Mouse (Mus musculus): ENCODE measurements around the gene Hsd17b6.

The Hsd17b6 gene

GRCm38 (mm10) chr10:128005479-128005878, 1.9 kb downstream of the Hsd17b6 start:
- no peak for DNase-seq (ENCODE audit: low spot score)

- DNase-seq (ENCODE audit: low spot score) = no peak
Measured at GRCm38 (mm10) chr10:128004918-128005317, 2.5 kb downstream of the Hsd17b6 start.

GRCm38 (mm10) chr10:128003281-128003801, 4.1 kb downstream of the Hsd17b6 start:
- DNase-seq (ENCODE audit: low spot score) = no peak

- no peak for DNase-seq (ENCODE audit: low spot score)
Measured at GRCm38 (mm10) chr10:127998260-127998659, 9.2 kb downstream of the Hsd17b6 start.

- DNase-seq (ENCODE audit: low spot score) = no peak
Measured at GRCm38 (mm10) chr10:127996690-127997089, 10.7 kb downstream of the Hsd17b6 start.

- DNase-seq (ENCODE audit: low spot score) = no peak
Measured at GRCm38 (mm10) chr10:127985601-127986000, 21.8 kb downstream of the Hsd17b6 start.

GRCm38 (mm10) chr10:127984650-127985049, 22.8 kb downstream of the Hsd17b6 start:
- DNase-seq (ENCODE audit: low spot score) = no peak

- DNase-seq (ENCODE audit: low spot score) = no peak
Measured at GRCm38 (mm10) chr10:127975503-127975902, 31.9 kb downstream of the Hsd17b6 start.

- no peak for DNase-seq (ENCODE audit: low spot score)
Measured at GRCm38 (mm10) chr10:127974062-127974461, 33.3 kb downstream of the Hsd17b6 start.

GRCm38 (mm10) chr10:127971135-127971534, 36.3 kb downstream of the Hsd17b6 start:
- no peak for DNase-seq (ENCODE audit: low spot score)

GRCm38 (mm10) chr10:127970359-127970831, 37.0 kb downstream of the Hsd17b6 start:
- DNase-seq (ENCODE audit: low spot score) = no peak

GRCm38 (mm10) chr10:127969820-127970219, 37.6 kb downstream of the Hsd17b6 start:
- DNase-seq (ENCODE audit: low spot score) = no peak

- DNase-seq (ENCODE audit: low spot score) = no peak
Measured at GRCm38 (mm10) chr10:127966506-127966905, 40.9 kb downstream of the Hsd17b6 start.

GRCm38 (mm10) chr10:127964004-127964403, 43.4 kb downstream of the Hsd17b6 start:
- no peak for DNase-seq (ENCODE audit: low spot score)

GRCm38 (mm10) chr10:127962451-127962850, 45.0 kb downstream of the Hsd17b6 start:
- DNase-seq (ENCODE audit: low spot score) = no peak

GRCm38 (mm10) chr10:127959161-127959679, 48.2 kb downstream of the Hsd17b6 start:
- DNase-seq (ENCODE audit: low spot score) = no peak

- peak; percentile 46 for DNase-seq (ENCODE audit: low spot score)
Measured at GRCm38 (mm10) chr10:127956168-127956816, 51.1 kb downstream of the Hsd17b6 start.

- DNase-seq (ENCODE audit: low spot score) = no peak
Measured at GRCm38 (mm10) chr10:127955034-127955433, 52.4 kb downstream of the Hsd17b6 start.

GRCm38 (mm10) chr10:127951821-127952220, 55.6 kb downstream of the Hsd17b6 start:
- no peak for DNase-seq (ENCODE audit: low spot score)

GRCm38 (mm10) chr10:127951390-127951789, 56.0 kb downstream of the Hsd17b6 start:
- no peak for DNase-seq (ENCODE audit: low spot score)

- no peak for DNase-seq (ENCODE audit: low spot score)
Measured at GRCm38 (mm10) chr10:127949596-127950130, 57.7 kb downstream of the Hsd17b6 start.

- peak; percentile 9 for DNase-seq (ENCODE audit: low spot score)
Measured at GRCm38 (mm10) chr10:127945432-127946064, 61.9 kb downstream of the Hsd17b6 start.
